Mouse (Mus musculus) adrenal gland, postnatal 14 days (tissue): ENCODE measurements at regions not wholly inside any gene's neighbourhood (a gene's known extent, or its start where the extent isn't known, plus 50 kb on each side); places are given as distances from the start of the nearest gene placed in this dataset.
A peak's percentile ranks its signal among the peaks of the same experiment; 100 is the strongest.

ENCODE experiments used
- DNase-seq: peaks from one replicate; pipeline ENCODE4 v3.0.0; 2021; ENCODE audit warnings: mixed read lengths

DNA sequence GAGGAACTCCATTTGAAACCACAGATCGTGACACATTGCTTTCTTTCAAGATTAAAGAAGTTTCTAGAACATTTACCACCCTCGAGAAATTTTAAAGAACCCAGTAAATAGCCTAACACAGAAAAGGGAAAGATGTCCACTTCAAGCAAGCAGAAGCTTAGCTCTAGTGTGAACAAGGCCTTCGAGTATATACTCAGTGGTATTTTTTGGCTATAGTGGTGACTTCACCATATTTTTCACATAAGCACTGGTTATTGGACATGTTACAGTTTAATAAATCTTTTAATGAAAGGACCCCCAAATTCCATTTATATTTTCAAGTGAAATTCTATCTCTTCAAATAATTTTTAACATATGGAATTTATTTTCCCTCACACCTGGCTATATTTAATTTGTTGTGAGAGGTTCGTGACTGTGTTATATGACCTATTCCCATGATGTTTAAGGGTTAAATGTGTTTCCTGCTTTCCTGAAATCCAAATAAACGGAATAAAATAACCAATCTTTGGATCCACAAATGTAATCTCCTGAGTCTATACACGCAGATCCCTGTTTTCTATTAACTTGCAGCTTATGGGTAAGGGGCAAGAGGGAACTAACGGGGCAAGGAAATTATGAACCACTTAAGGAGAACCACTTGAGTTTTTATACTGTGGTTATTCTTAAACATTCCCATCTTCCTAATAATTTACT, 60.6 kb upstream of the Tas2r134 start:
- no peak for DNase-seq

DNA sequence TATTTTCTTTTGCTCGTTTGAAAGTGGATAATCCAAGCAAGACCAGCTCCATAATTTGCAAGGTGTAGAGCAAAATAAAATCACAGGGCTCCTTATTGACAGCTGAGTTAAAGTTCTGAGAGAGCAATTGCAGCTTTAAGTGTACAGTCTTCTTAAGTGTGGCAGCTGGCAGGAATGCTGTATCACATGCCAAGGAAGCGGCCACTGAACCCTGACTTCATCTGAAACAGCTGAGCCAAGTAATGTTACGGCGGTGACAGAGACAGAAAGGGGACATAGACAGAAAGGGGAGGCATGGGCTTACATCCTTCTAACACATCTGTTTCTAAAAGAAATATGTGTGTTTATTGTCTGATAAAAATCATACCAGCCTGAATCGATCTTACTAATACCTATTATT, 63.4 kb upstream of the Tas2r134 start:
- DNase-seq = no peak

DNA sequence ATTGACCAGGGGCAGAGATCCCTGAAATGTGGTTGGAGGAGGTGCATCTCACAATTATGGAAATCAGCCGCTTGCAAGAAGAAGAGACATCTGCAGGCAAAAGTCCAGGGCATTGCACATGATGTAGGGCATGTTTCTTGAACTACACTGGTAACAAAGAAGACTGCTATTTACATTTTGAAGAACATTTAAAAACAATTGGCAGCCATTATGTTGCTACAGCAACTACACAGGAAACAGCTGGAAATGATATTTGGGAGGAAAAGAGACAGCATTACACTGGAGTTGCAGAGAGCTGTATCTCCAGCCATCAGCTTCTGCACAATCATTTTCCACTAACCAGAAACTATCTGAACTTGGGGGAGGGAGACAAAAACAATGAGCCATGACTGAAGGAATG, 64.1 kb upstream of the Tas2r134 start:
- DNase-seq = no peak

DNA sequence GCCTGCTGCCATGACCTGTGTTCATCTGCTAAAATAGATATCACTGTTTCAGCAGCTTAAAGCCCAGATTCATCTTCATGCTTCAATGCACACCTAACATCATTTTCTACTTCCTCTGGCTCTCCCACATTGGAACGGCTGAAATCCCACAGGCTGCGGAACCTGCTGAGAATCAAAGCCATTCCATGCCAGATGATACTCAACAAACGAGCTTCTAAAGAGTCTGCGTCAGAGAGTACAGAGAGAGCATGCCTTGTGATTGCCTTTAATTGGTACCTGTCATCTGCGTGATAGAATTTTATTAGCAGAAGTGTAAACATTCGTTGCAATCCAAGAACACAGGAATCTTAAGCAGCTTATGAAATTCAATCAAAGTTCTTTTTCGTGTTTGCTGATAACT, 76.4 kb upstream of the Tas2r134 start:
- DNase-seq = no peak

DNA sequence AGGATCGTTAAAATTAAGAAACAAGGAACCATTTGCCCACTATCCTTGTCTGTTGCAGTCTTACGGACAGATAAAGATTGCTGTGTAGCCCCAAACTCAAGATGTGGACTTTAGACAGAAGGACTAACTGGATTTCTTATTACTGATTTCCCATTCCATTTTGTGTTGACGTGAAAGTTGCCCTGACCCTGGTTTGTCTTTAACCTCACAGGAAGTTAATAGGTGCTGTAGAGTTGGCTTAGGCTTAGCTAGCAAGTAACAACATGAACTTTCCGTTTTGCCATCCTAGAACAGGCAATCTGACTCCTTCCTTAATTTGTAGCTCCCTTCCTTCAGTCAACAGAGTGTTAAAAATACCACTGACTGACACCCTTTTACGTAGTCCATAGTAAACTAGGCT, 78.2 kb upstream of the Tas2r134 start:
- no peak for DNase-seq

DNA sequence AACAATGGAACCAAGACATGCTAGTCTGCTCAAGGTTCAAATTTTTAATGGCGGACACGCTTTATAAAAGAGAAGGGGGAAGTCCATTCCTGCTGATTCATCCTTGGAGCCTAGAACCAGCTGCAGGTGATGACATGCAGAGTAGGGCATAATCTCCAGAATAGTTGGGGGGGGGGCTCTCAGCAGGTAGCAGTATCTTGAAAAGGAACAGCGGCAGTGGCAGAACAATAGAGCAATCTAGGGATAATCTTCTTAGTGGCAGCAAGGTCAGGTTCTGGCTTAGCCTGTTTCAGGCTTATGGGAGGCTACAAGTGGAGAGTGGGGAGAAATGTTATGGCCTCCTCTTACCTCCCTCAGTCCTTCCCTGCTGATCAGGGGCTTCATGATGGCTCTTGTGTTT, 81.1 kb upstream of the Tas2r134 start:
- DNase-seq = no peak

DNA sequence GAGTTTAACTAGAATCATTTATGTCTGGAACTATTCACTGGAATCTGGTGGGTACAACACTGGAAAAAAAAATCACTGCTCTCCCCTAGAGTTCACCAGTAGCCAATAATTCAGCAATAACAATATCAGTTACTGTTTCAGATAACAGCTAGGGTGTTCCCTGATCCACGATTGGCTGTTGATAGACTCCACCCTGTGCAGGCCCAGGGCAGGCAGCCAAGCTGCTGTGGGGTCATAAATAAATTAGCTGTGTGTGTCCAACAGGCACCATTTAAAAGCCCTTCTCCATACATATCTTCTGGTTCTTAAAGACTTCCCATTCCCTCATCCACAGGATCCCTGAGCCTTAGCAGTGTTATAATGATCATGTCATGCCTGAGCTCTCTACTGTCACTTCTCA, 83.4 kb upstream of the Tas2r134 start:
- peak; percentile 9 for DNase-seq

DNA sequence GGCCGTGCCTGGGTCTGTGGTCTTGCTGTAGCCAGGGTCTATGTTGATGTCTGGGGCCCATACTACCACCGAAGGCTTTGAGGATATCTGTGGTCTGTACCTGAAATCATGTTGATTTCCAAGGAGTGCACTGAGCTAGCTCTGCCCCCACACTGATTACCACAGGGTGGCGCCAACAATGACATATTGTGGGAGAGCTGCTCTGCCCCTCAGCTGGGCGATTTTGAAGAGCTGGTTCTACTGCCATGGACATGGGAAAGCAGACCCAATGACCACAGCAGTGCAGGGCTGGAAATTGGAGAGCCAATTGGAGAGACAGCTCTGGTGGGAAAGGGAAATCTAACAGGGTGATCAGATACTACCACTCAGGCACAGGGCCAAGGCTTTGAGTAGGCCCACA, 85.0 kb upstream of the Tas2r134 start:
- peak; percentile 54 for DNase-seq

DNA sequence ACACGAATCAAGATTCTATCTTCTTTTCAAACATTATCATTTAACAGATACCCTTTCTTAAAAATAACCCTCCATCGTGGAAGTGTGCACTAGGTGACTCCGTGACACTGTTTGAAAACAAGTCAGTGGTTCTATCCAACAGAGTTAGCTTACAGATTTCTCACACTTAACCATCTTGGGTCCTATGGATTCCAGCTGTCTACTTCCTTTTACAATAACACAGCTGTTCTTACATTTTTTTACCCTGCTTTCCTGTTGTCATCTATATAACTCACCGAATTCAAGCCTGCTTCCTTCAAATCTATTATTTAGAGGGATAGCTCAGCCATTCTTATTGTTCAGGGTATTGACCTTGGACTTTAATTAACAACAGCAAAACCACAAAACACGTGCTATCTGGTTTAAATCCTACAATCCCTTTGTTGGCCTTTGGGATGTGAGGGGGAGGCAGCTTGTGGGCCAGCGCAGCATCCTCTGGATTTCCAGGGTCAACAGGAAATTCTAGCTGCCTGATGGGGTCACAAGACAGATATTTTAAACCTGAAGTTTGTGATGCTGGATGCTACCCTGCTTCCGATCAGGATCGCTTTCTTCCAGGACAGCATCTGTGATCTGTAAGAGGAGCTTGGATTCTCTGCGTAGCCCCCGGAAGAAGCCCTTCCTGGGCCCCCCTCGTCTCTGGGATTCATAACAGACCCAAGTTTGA, 94.4 kb upstream of the Tas2r134 start:
- DNase-seq = no peak

DNA sequence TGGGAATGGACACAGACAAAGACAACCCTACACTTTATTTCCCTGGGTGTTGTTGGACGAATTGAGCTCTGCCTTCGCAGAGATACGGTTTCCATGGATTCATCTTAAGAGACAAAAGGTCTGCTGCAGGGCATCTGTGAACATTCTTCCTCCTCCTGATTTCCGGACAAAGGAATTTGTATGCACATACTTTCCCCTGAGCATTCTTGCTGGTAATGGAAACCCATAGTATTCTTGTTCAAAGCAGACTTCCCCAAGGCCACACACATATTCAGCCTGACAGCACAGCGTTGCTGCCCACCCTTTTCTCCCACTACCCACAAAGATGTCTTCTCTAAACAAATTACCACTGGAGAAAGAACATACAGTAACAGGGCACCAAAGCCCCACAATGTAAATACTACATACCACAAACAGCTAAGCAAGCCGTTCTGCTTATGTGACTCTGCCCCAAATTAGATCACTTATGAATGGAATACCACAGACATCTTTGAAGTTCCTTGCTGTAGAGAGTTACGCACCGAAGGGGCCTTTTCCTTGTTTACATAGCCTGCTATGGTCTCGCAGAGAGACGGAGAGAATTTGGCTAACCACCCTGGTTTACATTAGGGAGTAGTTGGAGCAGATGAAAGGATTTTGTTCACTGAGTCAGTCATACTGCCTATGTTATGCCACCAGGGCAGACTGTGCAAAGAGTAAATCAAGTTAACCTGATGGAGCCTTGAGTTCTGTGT, 96.0 kb upstream of the Tas2r134 start:
- no peak for DNase-seq

DNA sequence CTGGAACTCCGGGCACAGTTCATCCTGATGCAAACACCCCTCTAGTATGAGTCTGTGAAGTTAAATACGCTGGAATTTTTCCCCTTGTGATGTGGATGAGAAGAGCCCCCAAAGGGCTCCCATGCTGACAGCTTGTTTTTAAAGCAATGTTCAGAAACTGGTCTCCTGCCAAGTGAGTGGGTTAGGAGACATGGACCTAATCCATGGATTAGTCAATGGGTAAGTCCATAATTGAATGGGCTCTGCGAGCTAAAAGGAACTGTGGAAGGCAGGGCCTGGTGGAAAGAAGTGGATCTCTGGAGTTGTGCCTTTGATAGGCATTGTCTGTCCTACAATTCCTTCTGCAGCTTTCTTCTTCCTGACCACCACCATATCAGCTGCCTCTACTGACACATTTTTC, 104.5 kb upstream of the Tas2r134 start:
- no peak for DNase-seq

DNA sequence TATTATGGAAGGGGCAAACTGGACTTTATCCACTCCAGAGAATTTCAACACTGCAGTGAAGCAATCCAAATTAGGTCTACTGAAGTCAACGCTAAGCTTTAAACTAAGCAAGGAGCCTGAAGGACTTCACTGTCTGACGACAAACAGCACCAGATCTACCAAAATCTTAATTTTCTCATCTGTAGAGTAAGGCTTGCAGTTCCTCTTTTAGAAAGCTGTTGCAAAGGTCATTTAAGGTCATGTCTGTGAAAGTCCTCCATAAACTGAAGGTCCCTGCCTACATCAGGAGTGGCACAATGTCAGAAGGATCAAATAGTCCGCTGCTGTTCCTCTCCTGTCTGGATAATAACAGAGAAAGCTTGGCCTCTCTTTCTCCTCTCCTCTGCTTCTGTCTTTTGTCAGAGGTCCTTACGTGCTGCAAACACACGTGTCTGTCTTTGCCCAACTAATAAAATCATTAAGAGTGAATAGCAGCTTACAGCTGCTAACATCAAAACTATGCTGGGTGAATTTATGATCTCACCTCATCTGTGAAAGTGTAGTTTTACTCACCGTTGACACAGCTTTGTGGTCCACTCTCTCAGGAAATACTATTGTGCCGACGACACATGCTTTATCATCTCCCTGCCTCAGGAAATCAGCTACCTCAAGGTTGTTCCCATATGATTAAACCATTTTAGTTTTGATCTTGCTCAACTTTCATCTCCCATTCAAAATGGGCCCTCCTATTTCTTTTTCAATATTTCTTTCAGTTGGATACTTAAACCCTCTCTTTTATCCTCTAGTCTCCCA, 117.9 kb upstream of the Tas2r134 start:
- DNase-seq = no peak

DNA sequence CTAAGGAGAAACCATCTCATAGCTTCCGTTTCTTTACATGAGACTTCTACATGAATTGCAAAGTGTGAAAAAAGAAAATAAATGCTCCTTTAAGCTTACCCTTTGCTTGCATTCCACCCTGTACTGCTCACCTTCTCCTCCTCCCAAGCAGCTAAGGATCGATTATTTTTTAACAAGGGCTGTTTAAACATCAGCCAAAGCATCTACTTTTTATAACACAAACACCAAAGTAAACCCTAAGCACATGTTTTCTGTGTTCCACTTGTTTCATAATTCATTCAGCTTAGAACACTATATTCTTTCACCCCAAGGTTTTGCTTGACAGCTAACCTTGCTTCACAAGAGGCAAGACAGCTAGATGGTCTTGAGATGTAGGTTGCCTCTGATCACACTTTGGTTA, 129.4 kb upstream of the Tas2r134 start:
- DNase-seq = no peak

DNA sequence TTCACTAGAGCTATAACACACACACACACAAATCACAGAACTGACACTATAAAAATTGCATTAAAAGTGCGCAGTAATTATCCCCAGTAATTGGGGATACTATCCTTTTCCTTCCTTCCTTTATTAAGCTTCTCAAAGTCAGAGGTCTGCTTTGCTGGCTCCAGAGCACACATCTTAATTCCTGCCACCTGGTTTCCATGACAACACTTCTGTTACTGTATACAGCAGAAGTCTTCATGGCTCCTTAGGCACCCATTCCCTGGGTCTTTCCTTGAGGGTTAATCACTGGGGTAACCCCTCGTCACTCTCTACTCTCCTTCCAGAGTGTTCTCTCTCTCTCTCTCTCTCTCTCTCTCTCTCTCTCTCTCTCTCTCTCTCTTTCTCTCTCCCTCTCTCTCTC, 153.6 kb upstream of the Tas2r134 start:
- no peak for DNase-seq

DNA sequence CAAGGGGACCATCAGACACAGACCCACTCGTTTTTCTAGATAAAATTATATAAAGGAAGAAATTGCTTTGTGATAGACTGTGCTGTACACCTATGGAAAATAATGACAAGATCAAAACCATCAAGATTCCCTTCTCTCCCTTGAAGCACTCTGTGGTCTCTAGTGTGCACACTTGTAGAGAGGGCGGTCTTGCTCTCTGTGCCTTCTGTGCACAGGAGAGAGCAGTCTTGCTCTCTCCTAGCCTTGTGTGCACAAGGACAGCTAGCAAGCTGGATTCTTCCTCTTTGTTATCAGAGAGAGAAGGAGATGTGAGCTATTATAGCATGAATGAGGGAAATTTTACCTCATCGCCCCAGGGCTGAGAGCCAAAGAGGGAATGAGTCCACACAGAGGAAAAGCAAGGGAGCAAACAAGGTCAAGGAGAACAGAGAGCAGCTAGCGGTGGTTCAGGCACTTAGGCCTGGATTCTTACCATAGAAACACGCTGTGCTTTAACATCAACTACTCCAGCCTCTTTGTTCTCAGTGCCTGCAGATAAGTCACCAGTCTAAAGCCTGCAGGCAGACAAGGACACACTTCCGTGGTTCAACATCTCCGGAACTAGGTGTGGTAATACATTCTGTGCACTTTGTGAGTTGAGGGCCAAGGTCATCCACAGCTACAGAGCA, 160.2 kb upstream of the Tas2r134 start:
- peak; percentile 56 for DNase-seq

DNA sequence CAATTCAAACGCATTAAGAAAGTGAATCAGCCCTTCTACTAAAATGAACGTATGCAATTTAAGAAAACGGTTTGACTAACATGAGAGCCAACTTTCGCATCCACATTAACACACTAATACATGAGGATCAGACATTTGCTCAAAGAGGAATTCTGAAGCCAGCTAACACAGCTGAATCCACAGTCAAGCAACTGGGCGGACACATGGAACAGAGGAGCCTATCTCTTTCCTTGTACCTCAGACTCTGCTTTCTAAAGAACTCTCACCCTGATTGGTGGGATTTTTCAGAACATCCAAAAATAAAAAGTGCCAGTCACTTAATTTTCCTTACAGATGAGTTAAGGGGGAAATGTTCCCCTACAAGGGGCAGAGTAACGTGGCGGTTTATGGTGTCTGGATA, 161.3 kb upstream of the Tas2r134 start:
- no peak for DNase-seq

DNA sequence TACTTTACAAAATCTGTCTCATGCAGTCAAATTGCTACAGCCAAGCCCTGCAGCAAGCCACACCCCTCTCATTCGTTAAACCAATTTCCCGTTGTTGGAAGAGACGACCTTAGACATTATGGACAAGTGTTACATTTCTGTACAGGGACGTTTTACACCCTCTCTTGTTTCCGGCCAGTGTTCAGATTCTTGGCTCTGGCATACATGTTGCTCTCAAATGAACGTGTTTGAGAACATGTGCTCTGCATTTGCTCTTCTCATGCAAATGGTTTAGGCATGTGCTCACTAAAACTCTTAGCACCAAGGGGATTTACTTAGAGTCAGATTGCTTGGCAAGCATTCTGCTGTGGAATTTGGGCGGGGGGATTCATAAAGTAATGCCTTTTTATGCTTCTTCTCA, 161.7 kb upstream of the Tas2r134 start:
- no peak for DNase-seq

DNA sequence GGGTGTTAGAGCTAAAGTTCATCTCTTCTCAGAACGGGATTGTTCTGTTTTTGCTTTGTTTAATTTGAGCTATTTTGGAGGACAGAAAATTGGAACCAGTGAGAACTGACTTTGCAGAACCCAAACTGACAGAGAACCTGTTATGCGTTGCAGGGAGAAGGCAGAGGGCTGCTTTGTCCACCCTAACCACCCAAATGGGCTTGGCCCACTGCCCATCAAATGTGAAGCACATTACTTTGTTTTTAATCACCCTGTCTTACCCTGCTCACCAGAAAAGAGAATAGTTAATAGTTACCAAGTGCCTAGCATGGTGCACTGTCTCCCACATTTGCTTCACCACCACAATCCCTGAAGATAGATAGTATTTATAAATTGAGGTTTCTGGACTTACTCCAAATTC, 163.0 kb upstream of the Tas2r134 start:
- no peak for DNase-seq

DNA sequence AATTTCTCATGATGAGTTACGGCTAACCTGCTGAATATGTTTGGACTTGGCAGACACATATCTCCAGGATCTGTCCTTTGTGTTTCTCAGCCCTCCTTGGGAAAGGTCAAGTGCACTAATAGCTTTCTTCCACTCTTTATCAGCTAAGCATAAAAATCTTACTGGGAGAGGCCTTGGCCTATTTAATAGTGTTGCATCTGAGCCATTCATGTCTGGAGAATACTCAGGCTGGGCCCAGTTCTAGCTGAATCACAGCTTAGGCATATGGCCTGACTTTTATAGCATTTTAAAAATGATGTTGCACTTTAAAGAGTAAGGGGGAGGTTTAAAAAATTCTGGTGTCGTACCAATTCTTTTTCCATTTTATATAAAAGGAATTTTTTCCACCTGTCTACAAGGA, 166.4 kb upstream of the Tas2r134 start:
- peak; percentile 19 for DNase-seq

DNA sequence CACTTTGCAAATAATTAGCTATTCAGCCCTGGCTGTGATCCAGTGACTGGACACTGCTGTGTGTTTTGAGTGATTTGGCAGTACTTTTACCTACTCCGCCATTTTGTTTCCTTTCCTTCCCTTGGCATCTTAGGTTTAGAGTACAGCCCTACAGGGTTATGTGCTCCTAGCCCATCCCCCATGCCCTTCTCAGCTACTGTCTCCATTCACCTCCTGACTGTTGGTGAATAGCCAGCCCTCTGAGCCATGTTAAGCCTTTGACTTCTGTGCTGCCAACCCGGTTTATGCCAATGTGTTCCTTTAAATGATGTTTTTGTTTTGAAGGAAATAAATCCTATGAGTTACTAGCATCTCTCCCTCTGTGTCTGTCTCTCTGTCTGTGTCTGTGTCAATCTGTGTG, 167.8 kb upstream of the Tas2r134 start:
- DNase-seq = no peak

DNA sequence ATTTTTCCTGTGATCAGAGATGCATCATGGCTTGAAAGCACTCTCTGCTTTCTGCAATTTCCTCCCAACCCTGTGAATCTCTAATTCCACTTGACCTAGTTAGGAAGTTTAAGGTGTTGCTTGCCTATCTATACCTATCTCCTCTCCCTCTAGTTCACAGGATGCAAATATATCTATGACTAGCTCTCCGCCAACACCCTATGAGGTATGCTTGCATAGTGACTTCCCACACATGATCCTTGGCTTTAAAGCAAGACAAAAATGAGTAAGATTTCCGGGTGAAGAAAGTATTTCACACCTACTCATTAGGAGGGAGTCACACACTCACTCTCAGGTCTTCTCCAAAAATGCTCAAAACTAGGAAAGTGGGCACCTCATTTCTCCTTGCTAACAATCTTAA, 169.6 kb upstream of the Tas2r134 start:
- DNase-seq = no peak

DNA sequence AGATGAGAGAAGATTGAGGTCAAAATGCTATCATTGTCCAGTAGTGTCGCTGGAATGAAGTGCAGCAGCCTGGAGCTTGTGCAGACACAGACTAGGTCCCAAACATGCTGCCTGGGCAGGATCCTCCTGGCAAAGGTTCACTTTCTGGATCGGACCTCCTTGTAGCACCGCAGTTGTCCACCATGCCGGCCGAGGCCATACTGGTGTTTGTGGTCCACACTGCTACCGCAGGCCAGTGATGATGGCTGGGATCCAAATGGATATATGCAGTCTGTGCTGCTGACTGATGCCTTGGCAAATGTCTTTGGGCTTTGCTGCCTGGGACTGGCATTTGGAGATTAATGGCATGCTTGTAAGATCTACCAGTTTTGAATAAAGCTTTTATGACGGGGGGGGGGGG, 174.5 kb upstream of the Tas2r134 start:
- no peak for DNase-seq
